Mouse (Mus musculus) ES-Bruce4 (cell line): ENCODE data around the gene Olfr1357. TPM values are rescaled to one million over a fixed set of nuclear protein-coding genes. Genes with fewer than 3 reads are reported as not detected.
"Not testable (repeated sequence)": the region's sequence is repeated elsewhere in the genome, so short reads cannot be mapped to it uniquely, and the experiment has no call there.

ENCODE experiments used
- H3K27ac ChIP-seq: 2 replicates; pipeline ENCODE4 v1.5.1; 2012; ENCODE audit warnings: low read length, inconsistent platforms; ENCODE audit not compliant: insufficient read depth
- H3K27me3 ChIP-seq: 2 replicates; pipeline ENCODE4 v1.6.1; 2012; ENCODE audit warnings: mild to moderate bottlenecking, low read length, inconsistent platforms; ENCODE audit not compliant: control insufficient read depth, poor library complexity, insufficient read depth, severe bottlenecking
- H3K36me3 ChIP-seq: 2 replicates; pipeline ENCODE4 v1.6.1; 2012; ENCODE audit warnings: inconsistent platforms, mild to moderate bottlenecking, low read length, moderate library complexity; ENCODE audit not compliant: control insufficient read depth, poor library complexity, insufficient read depth, severe bottlenecking
- H3K4me1 ChIP-seq: one replicate; pipeline ENCODE4 v1.8.1; 2011; ENCODE audit warnings: low read length; ENCODE audit not compliant: control insufficient read depth, insufficient read depth
- H3K4me3 ChIP-seq: 2 replicates; pipeline ENCODE4 v1.5.1; 2011; ENCODE audit warnings: low read depth, mild to moderate bottlenecking, low read length
- H3K9ac ChIP-seq: 2 replicates; pipeline ENCODE4 v1.6.1; 2012; ENCODE audit warnings: low read depth, mild to moderate bottlenecking, inconsistent platforms; ENCODE audit not compliant: poor library complexity, severe bottlenecking
- H3K9me3 ChIP-seq: replicated peaks from 2 replicates; pipeline ENCODE4 v1.6.1; 2012; ENCODE audit warnings: mild to moderate bottlenecking, low read length, inconsistent platforms; ENCODE audit not compliant: control insufficient read depth, poor library complexity, insufficient read depth, severe bottlenecking
- CTCF ChIP-seq: IDR thresholded peaks from one replicate; pipeline ENCODE4 v1.8.1; 2011; ENCODE audit warnings: low read depth, low read length
- EP300 ChIP-seq: IDR thresholded peaks from 2 replicates; pipeline ENCODE4 v1.6.1; 2011; ENCODE audit warnings: low read depth, low read length; ENCODE audit not compliant: insufficient read depth
- POLR2A ChIP-seq: IDR thresholded peaks from one replicate; pipeline ENCODE4 v1.8.1; 2011; ENCODE audit warnings: low read length; ENCODE audit not compliant: insufficient read depth
- polyA plus RNA-seq: library from polyadenylated mRNA; stranded (reverse); fragments of >200 nt; gene quantifications from 2 replicates; pipeline ENCODE4 v1.2.4, GENCODE M21; 2011; ENCODE audit warnings: low read depth; ENCODE audit not compliant: missing spikeins, insufficient read depth, insufficient read length

The Olfr1357 gene
- polyA plus RNA-seq: not detected in 2 replicates

DNA sequence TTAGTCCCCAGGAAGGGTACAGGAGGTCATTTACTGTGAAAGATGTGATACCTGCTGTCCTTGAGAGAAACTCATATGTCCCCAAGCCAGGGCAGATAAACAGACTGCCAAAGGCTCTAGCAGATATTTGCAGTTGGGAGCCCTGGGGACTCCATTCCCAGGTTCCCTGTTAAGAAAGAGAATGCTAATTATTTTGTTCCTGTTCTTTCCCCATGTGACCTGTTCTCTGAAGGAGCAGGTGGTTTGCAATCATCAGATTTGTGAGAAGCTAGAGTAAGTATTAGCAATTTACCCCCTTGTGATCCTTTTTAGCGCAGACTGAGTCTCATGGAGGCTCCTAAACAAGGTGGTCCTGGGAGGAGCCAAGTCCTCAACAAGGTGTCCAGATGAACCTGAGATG lies at the start of gene Olfr1357:
Olfr1357 (minus strand) TSS at position 101 of the 400 bp plus-strand sequence.
- no peaks in the 10 kb centered on the region for H3K4me1 ChIP-seq
- H3K27me3 ChIP-seq: no peaks in the 10 kb centered on the region
- H3K4me3 ChIP-seq: no peak within 1 kb of the TSS
- no peak within 1 kb of the TSS for H3K27ac ChIP-seq
- H3K9ac ChIP-seq: no peak within 1 kb of the TSS
- TF ChIP-seq CTCF (no peak), EP300 (no peak), POLR2A (no peak)
- no peaks in the 10 kb centered on the region for H3K36me3 ChIP-seq
- no peaks in the 10 kb centered on the region for H3K9me3 ChIP-seq

DNA sequence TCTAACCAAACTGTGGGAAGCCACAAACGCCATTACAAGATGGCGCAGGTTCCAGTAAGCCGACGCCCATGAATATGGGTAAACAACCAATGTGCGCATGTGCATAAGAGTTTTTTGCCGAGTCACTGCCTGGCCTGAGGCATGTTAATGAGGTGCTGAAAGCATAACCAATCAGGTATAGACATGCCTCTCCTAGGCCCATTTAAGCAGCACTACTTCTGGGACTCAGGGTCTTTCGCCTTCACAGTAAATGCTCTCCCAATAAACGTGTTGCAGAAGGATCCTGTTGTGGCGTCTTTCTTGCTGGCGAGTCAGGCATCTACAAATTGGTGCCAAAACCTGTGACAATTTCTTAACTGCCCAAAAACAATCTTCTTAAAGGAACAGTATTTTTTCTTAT lies 48.8 kb upstream of the Olfr1357 start:
- H3K4me3 ChIP-seq: not testable (repeated sequence)

DNA sequence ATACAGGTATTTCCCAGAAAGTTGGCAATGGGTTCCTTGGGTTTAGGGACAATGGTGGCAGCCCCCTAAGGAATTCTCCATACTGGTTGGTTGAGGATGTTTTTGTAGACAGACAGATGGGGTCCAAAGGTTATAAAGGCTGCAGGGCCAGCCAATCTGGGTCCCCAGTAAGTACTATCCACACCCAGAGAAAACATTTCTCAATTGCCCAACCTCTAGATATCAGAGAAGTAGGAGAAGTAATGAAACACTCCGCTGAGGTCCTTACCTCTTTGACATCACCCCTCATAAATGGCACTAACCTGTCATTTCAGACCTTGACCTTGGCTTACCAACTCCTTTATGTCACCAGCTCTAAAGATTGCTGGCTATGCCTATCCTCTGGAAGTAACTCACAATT lies 46.7 kb upstream of the Olfr1357 start:
- Histone ChIP-seq H3K36me3 (no peaks in the 10 kb centered on the region), H3K4me3 (no peak overlapping the region), H3K27ac (no peak overlapping the region), H3K9me3 (peaks cover 5% of the 10 kb centered on the region), H3K27me3 (no peaks in the 10 kb centered on the region; the same call in 1 of the 2 replicates), H3K4me1 (no peaks in the 10 kb centered on the region), H3K9ac (no peak overlapping the region)
- no peak for TF ChIP-seq CTCF
- no peak for TF ChIP-seq EP300
- no peak for TF ChIP-seq POLR2A

More for the DNA sequence above, 48.8 kb upstream of the Olfr1357 start:
- H3K9me3 ChIP-seq, H3K27me3 ChIP-seq, H3K9ac ChIP-seq, H3K4me1 ChIP-seq, H3K36me3 ChIP-seq: not testable (repeated sequence)
- 0 out of 2 replicates have a peak overlapping the region, but pooled peaks have one; percentile 33 for H3K27ac ChIP-seq

DNA sequence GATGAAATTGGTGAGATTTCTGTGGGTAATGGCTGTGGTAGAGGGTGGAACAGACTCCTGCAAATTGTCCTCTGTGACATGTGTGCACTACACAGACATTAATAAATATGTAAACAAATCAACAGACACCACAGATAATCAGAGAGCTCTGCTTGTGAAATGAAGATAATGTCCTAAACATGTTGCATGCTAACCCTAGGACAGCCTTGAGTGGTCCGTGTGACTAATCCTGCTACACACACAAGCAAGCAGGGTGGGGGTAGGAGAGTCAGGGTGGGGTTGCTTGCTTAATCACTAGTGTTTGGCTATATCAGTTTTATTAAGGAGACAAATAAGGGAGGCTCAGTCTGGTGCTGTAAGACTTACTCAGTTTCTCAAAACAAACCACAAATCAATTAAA lies 43.3 kb upstream of the Olfr1357 start:
- Histone ChIP-seq H3K4me1 (no peaks in the 10 kb centered on the region), H3K9ac (no peak overlapping the region), H3K4me3 (no peak overlapping the region), H3K36me3 (no peaks in the 10 kb centered on the region), H3K27ac (no peak overlapping the region), H3K27me3 (no peaks in the 10 kb centered on the region; the same call in 1 of the 2 replicates), H3K9me3 (no peaks in the 10 kb centered on the region; the same call in 1 of the 2 replicates)
- TF ChIP-seq EP300: no peak
- no peak for TF ChIP-seq POLR2A
- no peak for TF ChIP-seq CTCF

DNA sequence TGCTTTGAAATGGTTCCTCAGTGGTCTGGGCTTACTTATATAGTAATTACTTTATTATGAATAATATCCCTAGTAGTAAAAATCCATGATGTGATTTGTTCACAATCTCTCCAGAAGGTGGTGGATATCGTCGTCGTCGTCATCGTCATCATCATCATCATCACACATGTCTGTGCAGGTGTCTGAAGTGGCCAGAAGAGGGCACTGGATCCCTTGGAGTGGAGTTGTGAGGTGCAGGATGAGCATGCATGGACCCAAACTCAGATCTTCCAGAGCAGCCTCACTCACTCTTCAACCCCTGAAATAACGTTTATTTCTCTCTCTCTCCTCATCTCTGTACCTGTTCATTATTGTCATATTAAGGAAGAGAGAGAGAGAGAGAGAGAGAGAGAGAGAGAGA lies 14.4 kb upstream of the Olfr1357 start:
- TF ChIP-seq EP300 (no peak), CTCF (peak; percentile 77), POLR2A (no peak)
- no peaks in the 10 kb centered on the region for H3K36me3 ChIP-seq

DNA sequence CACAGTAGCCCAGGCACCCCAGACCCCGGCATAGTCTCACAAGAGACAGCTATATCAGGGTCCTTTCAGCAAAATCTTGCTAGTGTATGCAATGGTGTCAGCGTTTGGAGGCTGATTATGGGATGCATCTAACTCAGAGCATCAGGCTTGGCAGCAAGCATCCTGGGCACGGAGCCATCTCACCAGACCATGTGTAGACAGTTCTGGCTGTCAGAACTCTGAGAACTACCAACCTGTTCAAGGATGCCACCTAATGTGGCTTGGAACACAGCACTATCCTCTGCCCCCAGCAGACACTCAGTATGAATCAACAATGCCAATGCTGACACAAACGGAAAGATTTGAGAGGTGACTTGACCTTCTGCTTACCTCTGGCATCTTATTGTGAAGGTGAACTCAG lies 12.3 kb upstream of the Olfr1357 start:
- Histone ChIP-seq H3K9ac (no peak overlapping the region), H3K4me3 (no peak overlapping the region), H3K27ac (no peak overlapping the region), H3K27me3 (peaks cover 1% of the 10 kb centered on the region; the same call in 1 of the 2 replicates), H3K9me3 (no peaks in the 10 kb centered on the region), H3K4me1 (no peaks in the 10 kb centered on the region), H3K36me3 (no peaks in the 10 kb centered on the region)
- TF ChIP-seq CTCF: no peak
- no peak for TF ChIP-seq POLR2A
- no peak for TF ChIP-seq EP300

More for the DNA sequence above, 14.4 kb upstream of the Olfr1357 start:
- Histone ChIP-seq H3K4me1 (no peaks in the 10 kb centered on the region), H3K27ac (no peak overlapping the region), H3K9me3 (no peaks in the 10 kb centered on the region), H3K27me3 (peaks cover 1% of the 10 kb centered on the region; the same call in 1 of the 2 replicates), H3K4me3 (no peak overlapping the region), H3K9ac (no peak overlapping the region)

DNA sequence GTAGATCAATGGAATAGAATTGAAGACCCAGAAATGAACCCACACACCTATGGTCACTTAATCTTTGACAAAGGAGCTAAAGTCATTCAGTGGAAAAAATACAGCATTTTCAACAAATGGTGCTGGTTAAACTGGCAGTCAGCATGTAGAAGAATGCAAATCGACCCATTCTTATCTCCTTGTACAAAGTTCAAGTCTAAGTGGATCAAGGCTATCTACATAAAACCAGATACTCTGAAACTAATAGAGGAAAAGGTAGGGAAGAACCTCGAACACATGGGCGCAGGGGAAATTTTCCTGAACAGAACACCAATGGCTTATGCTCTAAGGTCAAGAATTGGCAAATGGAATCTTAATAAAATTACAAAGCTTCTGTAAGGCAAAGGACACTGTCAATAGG lies 5.3 kb upstream of the Olfr1357 start:
- H3K27ac ChIP-seq, H3K36me3 ChIP-seq, H3K9me3 ChIP-seq, H3K4me3 ChIP-seq, H3K9ac ChIP-seq, H3K4me1 ChIP-seq, H3K27me3 ChIP-seq: not testable (repeated sequence)
